Mouse (Mus musculus): ENCODE data around the gene Cnnm4. TPM values are rescaled to one million over a fixed set of nuclear protein-coding genes. Genes with fewer than 3 reads are reported as not detected.

Cnnm4 gene
- total and polyA plus RNA-seq, 3 experiments = 7.8 to 8.5 TPM; not detected in 1

DNA sequence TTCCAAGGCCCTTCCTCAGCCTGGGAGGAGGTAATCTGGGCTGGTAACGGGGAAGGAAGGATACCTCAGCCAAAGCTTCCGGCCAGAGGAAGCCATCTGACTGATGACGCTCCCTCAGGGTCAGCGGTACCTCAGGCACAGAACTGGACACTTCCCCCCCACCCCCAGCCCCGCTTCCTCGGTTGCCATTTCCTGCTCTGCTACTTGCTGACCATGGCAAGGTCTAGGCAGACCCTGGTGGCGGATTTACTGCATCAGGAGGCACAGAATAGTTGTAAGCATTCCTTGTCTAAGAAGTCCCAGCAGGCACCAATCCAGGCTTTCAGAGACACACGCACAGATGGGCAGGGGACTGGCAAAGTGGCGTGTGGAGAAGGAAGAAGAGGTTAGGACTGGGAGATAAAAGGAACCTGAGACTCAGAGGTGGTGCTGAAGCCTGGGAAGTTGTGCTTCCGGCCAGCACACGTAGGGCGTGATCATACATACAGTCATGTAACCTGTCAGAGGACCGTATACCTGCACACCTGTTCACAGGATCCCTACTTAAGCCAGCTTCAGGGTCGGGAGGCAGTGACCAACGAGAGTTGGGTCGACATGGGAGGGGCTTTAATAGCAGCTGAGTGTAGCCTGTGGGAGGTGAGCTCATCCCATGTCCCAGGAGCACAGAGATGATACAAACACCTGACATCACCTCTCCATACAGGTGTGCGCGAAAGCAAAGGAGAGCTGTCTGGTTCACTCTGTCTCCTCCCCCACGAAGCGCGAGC, 83.4 kb downstream of the Cnnm4 start:
- no peaks in the 10 kb centered on the region; a peak in 1 of 4 replicates for H3K4me1 ChIP-seq (ENCODE audit: control insufficient read depth in 1 of 2, insufficient read depth in 2 of 2, low read length in 2 of 2)

DNA sequence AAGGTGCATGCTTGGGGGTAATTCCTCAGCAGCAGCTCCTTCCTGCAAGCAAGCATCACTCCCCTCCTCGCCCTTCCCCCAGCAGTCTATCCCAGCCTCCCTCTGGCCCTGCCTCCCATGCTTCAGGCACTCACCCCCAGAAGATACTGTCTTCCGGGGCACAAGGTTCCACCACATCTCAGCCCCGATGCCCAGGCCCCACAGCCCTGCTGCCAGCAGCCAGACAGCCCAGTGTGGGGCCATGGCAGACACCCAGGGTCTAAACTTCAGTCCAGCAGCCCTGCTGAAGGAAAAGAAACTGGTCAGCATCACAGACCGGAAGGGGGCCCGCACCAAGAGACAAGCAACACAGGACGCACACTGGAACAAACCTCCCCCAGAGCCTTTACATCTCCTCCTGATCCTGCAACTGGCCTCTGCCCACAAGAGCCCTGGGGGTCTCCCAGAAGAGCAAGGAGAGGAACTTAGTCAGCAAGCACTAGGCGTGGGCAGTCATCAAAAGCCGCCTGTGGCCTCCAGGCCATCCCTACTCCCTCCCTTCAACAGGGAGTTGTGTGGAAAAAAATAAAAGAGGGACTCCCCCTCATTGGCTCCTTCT, 84.5 kb downstream of the Cnnm4 start:
- Histone ChIP-seq H3K4me1 (ENCODE audit: control insufficient read depth in 1 of 2, insufficient read depth in 2 of 2, low read length in 2 of 2) (no peaks in the 10 kb centered on the region; a peak in 1 of 4 replicates), H3K27ac (ENCODE audit: control insufficient read depth, low read depth, low read length) (no peak overlapping the region), H3K4me3 (ENCODE audit: control insufficient read depth in 1 of 2, insufficient read depth in 1 of 2, low read depth in 2 of 2, low read length in 2 of 2) (peak overlapping the region; percentile 70 to 78), H3K9me3 (replicated peaks; ENCODE audit: insufficient read depth, low read length) (no peaks in the 10 kb centered on the region), H3K27me3 (ENCODE audit: control insufficient read depth in 1 of 2, insufficient read depth in 2 of 2, low read length in 2 of 2) (peaks cover 13% of the 10 kb centered on the region in 2 experiments), H3K36me3 (ENCODE audit: control insufficient read depth in 1 of 2, insufficient read depth in 2 of 2, low read length in 2 of 2) (no peaks in the 10 kb centered on the region), H3K79me2 (ENCODE audit: control insufficient read depth, insufficient read depth, low read length, poor library complexity) (no peaks in the 10 kb centered on the region; the same call in 1 of the 2 replicates), H3K9ac (ENCODE audit: control insufficient read depth, low read depth, low read length, poor library complexity, severe bottlenecking) (peak overlapping the region; percentile 80)
- peak; percentile 16 for DNase-seq (ENCODE audit: low read depth, low spot score)
- no peak for TF ChIP-seq CHD2 (IDR thresholded peaks at IDR 0.05; ENCODE audit: low read length)
- TF ChIP-seq GABPA (IDR thresholded peaks at IDR 0.05; ENCODE audit: low read depth, low read length) = no peak
- TF ChIP-seq ZKSCAN1 (IDR thresholded peaks at IDR 0.05; ENCODE audit: low read depth, low read length) = no peak
- no peak for TF ChIP-seq SMC3 (IDR thresholded peaks at IDR 0.05; ENCODE audit: low read depth, low read length)
- TF ChIP-seq NELFE (IDR thresholded peaks at IDR 0.05; ENCODE audit: low read depth, low read length) = no peak
- TF ChIP-seq MEF2A (IDR thresholded peaks at IDR 0.05; ENCODE audit: extremely low read depth, insufficient replicate concordance, low read depth, low read length, poor library complexity, severe bottlenecking) = no peak
- TF ChIP-seq RCOR1 (IDR thresholded peaks at IDR 0.05; ENCODE audit: low read depth, low read length) = no peak
- no peak for TF ChIP-seq ELF1 (IDR thresholded peaks at IDR 0.05; ENCODE audit: low read depth, low read length)
- no peak for TF ChIP-seq POLR2AphosphoS5 (IDR thresholded peaks at IDR 0.05; ENCODE audit: borderline replicate concordance, low read depth, low read length)
- TF ChIP-seq USF2 (IDR thresholded peaks at IDR 0.05; ENCODE audit: borderline replicate concordance in 1 of 2, insufficient read depth in 1 of 2, low read depth in 1 of 2, low read length in 2 of 2) = no peak

More for the DNA sequence above, 83.4 kb downstream of the Cnnm4 start:
- Histone ChIP-seq H3K9ac (ENCODE audit: control insufficient read depth, low read depth, low read length, poor library complexity, severe bottlenecking) (no peak overlapping the region), H3K9me3 (replicated peaks; ENCODE audit: insufficient read depth, low read length) (no peaks in the 10 kb centered on the region), H3K36me3 (ENCODE audit: control insufficient read depth in 1 of 2, insufficient read depth in 2 of 2, low read length in 2 of 2) (no peaks in the 10 kb centered on the region), H3K27ac (ENCODE audit: control insufficient read depth, low read depth, low read length) (no peak overlapping the region), H3K79me2 (ENCODE audit: control insufficient read depth, insufficient read depth, low read length, poor library complexity) (no peaks in the 10 kb centered on the region; the same call in 1 of the 2 replicates), H3K27me3 (ENCODE audit: control insufficient read depth in 1 of 2, insufficient read depth in 2 of 2, low read length in 2 of 2) (peaks cover 13% of the 10 kb centered on the region in 2 experiments), H3K4me3 (ENCODE audit: control insufficient read depth in 1 of 2, insufficient read depth in 1 of 2, low read depth in 2 of 2, low read length in 2 of 2) (no peak overlapping the region)
- TF ChIP-seq HCFC1 (IDR thresholded peaks at IDR 0.05; ENCODE audit: low read depth, low read length) = no peak
- no peak for TF ChIP-seq CTCF (IDR thresholded peaks at IDR 0.05 in 2 of 3, conservative IDR thresholded peaks at IDR 0.05 in 1 of 3; ENCODE audit: control insufficient read depth in 1 of 3, insufficient read depth in 1 of 3, low read depth in 2 of 3, low read length in 3 of 3, poor library complexity in 1 of 3, severe bottlenecking in 1 of 3)
- TF ChIP-seq ZC3H11A (IDR thresholded peaks at IDR 0.05; ENCODE audit: low read depth, low read length) = no peak
- TF ChIP-seq TBP (IDR thresholded peaks at IDR 0.05; ENCODE audit: low read depth, low read length) = no peak
- TF ChIP-seq MAX (IDR thresholded peaks at IDR 0.05; ENCODE audit: low read length) = no peak
- no peak for TF ChIP-seq CHD2 (IDR thresholded peaks at IDR 0.05; ENCODE audit: low read length)
- TF ChIP-seq MYB (IDR thresholded peaks at IDR 0.05; ENCODE audit: low read depth, low read length) = no peak
- no peak for TF ChIP-seq EP300 (IDR thresholded peaks at IDR 0.05; ENCODE audit: low read depth in 1 of 2, low read length in 2 of 2)
- TF ChIP-seq TAL1 (IDR thresholded peaks at IDR 0.05; ENCODE audit: low read length) = no peak
- TF ChIP-seq ZNF384 (IDR thresholded peaks at IDR 0.05; ENCODE audit: low read depth, low read length) = no peak
- TF ChIP-seq GATA1 (IDR thresholded peaks at IDR 0.05; ENCODE audit: low read depth, low read length) = no peak
- no peak for TF ChIP-seq ZKSCAN1 (IDR thresholded peaks at IDR 0.05; ENCODE audit: low read depth, low read length)
- no peak for TF ChIP-seq POLR2A (IDR thresholded peaks at IDR 0.05; ENCODE audit: control insufficient read depth in 1 of 2, insufficient read depth in 1 of 2, low read depth in 1 of 2, low read length in 2 of 2, poor library complexity in 1 of 2)
- TF ChIP-seq TCF12 (IDR thresholded peaks at IDR 0.05; ENCODE audit: low read depth, low read length) = no peak
- no peak for TF ChIP-seq MXI1 (IDR thresholded peaks at IDR 0.05; ENCODE audit: low read depth, low read length)
- TF ChIP-seq ZMIZ1 (IDR thresholded peaks at IDR 0.05; ENCODE audit: low read depth, low read length) = no peak
- no peak for TF ChIP-seq SMC3 (IDR thresholded peaks at IDR 0.05; ENCODE audit: low read depth, low read length)
- TF ChIP-seq MYC (IDR thresholded peaks at IDR 0.05; ENCODE audit: low read depth, low read length) = no peak
- no peak for DNase-seq (ENCODE audit: low read depth, low spot score)
